Mouse (Mus musculus): ENCODE data around the gene Gm20683.
A peak's percentile ranks its signal among the peaks of the same experiment; 100 is the strongest.
"Not testable (repeated sequence)": the region's sequence is repeated elsewhere in the genome, so short reads cannot be mapped to it uniquely, and the experiment has no call there.

Gm20683 gene

DNA sequence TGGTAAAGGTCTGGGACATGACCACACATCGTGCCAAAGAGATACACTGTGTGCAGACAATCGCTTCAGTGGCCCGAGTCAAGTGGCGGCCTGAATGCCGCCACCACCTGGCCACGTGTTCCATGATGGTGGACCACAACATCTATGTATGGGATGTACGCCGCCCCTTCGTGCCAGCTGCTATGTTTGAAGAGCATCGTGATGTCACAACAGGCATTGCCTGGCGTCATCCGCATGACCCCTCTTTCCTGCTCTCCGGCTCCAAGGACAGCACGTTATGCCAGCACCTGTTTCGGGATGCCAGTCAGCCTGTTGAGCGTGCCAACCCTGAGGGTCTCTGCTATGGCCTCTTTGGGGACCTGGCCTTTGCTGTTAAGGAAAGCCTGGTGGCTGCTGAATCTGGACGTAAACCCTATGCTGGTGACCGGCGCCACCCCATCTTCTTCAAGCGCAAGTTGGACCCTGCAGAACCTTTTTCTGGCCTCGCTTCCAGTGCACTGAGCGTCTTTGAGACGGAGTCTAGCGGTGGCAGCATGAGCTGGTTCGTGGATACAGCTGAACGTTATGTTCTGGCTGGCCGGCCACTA lies 15.5 kb downstream of the Gm20683 start:
- DNase-seq: no peak

DNA sequence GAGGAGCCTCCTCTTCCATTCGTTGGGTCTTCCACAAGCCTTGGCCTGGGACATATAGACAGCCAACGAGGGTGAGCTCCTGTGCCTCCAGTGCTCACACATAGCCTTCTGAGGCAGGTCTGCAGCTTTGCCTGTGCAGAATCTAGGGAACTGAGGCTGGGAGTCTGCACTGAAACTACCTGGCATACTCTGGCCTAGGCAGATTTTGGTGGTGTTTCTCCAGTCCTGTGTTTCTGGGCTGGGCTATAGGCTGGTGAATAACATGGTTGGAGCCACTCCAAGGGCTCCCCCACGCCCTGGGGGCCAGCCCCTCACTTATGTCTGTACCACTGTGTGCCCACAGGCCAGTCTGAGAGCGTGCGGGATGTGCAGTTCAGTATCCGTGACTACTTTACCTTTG lies 16.3 kb downstream of the Gm20683 start:
- DNase-seq: no peak

DNA sequence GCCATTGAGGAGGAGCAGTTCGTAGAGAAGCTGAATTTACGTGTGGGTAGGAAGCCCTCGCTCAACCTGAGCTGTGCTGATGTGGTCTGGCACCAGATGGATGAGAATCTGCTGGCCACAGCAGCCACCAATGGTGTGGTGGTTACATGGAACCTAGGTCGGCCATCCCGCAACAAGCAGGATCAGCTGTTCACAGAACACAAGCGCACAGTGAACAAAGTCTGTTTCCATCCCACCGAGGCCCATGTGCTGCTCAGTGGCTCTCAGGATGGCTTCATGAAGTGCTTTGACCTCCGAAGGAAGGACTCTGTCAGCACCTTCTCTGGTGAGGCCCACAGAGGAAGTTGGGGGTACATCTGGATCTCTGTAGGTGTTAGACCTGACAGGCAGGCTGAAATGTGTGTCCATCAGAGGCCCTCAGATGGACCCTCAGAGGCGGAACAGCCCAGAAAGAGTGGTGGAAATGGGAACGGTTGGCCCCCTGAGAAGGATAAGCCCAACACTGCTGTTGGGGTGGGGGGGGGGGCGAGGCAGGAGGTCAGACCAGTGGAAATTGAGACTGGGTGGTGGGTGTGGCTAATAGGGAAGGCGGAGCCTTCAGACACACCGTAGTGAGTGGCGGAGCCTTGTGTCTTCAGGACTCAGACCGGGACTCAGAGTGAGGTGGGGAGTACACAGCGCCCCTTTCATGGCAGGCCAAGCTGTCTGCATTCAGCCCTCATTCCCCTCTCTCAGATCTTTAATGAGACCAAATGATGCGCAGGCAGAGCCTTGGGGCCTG lies 17.0 kb downstream of the Gm20683 start:
- DNase-seq: no peak

DNA sequence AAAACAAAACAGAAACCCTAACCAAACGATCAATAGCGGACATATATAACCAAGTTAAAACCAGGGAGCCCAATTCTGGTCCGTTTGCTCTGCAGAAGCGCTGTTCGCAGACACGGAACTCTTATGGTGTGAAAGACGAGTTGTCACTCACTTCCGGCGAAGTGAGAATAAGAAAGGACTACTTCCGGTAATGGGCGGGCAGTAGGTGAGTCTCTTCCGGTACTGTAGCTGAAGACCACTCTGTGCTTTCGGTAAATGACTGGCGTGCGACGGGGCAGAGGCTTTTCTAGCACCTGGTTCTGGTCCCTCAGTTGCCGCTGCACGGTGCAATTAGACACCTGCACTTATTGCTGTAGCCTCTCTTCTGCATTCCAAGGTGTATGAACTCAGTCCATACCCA lies 18.1 kb downstream of the Gm20683 start, which contains the start of gene Wdr24:
Gene Wdr24 (plus strand): TSS at position 176 of the 400 bp plus-strand sequence.
- peak; percentile 88 for DNase-seq

DNA sequence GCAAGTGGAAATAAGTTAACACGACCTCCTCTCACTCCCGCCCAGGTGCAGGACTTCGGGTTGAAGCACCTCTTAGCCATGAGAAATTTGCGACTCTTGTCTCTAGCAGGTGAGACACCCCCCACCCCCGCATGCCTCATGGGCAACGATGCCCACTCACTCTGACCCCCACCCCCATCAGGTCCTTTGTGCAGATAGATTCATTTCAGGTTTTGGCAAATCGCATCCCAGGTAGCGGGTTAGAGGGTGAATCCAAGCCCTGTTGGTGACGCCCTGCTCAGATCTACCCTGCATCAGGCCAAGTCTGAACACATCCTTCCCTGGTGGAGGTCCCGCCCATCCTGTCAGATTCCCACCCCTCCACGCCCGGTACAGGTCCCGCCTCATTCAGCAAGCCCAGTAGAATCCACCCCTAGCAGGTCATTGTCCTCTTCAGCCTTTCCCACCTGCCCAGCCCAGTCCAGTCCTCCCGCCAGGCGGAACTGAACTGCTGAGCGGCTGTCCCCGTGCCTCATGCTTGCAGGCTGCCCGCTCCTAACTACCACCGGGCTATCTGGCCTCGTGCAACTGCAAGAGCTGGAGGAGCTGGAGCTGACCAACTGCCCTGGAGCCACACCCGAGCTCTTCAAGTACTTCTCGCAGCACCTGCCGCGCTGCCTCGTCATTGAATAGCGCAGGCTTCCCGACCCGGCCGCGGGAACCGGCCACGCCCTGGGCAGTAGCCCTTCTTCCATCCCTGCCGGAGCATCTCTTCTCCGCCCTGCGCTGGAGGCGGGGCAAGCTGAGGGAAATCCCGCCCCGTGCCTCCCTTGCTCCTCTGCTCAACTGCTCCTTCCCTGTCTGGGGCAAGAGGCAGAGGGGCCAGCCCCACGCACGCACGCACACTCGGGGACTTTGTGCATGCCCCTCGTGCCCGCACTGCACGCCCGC lies 22.4 kb downstream of the Gm20683 start:
- DNase-seq: no peak

DNA sequence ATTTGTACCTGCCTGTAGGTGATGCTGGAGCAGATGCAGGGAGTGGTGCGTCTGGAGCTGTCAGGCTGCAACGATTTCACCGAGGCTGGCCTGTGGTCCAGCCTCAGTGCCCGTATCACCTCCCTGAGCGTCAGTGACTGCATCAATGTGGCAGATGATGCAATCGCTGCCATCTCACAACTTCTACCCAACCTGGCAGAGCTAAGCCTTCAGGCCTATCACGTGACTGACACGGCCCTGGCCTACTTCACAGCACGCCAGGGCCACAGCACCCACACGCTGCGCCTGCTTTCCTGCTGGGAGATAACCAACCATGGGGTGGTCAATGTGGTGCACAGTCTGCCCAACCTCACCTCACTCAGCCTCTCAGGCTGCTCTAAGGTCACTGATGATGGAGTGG lies 23.9 kb downstream of the Gm20683 start:
- no peak for DNase-seq

DNA sequence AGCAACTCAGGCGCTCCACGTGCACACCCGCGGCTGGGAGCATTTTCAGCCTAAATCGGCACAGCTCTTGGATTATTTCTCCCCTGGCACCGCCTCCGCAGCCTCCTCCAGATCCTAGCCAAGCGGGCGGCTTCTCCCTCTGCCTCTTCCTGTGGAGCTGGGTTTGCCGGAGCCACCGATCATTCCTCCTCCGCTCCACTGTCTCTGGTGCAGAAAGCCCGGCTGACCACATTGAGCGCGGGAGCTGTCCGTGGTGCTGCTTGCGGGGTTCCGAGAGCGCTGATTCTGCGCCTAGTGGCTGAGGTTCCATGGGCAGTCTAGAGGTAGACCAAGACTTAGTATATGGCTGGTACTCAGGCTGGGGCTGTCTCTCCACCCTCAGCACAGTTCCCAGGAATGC lies 28.1 kb downstream of the Gm20683 start:
- peak; percentile 68 for DNase-seq

DNA sequence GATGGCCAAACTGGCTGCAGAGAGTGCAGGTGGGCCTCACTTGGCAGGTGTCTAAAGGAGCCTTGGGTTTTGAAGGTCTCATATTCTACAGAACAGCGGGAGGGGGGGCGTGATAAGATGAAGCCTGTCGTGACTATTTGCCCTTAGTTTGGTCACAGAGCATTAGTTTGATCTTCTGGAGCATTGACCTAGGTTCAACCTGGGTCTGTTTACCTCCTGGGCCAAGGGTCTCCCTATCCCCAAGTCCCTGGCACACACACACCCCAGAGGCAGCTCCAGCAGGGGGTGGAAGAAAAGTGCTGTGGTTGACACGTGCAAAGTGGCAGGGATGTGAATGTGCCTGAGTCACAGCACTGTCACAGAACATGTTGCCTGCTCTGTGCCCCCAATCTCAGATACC lies 30.7 kb downstream of the Gm20683 start:
- peak; percentile 63 for DNase-seq

DNA sequence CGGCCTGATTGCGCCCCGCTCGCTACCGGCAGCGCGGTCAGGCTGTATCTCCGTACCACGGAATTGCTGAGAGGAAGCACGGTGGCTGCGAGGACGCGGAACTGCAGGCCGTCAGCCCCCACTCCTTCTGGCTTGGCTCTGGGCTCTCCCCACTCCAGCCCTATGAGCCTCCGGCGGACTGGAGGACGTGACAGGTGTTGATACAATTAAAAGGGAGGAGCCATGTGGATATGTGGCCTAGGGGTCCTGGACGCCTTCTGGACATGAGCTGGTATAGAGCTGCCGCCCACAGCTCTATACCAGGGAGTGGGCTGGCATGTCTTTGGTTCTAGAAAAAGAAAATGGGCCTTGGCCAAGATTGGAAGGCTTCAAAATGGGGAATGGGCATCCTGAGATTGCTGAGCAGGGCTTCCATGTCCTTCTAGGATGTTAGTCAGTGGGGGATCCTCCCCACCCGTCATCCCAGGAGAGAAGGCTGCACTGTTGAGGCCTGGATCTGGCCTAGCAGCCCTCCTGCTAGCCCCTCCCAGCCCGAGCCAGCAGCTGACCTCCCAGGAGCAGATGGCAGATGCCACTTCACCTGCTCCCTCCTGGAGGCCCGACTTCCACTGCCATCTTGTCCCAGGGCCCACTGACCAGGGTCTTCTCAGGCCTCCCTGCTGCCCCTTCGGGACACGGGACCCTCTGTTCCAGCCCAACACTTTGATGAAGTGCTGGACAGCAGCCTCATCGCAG lies 31.8 kb downstream of the Gm20683 start:
- peak; percentile 86 for DNase-seq

DNA sequence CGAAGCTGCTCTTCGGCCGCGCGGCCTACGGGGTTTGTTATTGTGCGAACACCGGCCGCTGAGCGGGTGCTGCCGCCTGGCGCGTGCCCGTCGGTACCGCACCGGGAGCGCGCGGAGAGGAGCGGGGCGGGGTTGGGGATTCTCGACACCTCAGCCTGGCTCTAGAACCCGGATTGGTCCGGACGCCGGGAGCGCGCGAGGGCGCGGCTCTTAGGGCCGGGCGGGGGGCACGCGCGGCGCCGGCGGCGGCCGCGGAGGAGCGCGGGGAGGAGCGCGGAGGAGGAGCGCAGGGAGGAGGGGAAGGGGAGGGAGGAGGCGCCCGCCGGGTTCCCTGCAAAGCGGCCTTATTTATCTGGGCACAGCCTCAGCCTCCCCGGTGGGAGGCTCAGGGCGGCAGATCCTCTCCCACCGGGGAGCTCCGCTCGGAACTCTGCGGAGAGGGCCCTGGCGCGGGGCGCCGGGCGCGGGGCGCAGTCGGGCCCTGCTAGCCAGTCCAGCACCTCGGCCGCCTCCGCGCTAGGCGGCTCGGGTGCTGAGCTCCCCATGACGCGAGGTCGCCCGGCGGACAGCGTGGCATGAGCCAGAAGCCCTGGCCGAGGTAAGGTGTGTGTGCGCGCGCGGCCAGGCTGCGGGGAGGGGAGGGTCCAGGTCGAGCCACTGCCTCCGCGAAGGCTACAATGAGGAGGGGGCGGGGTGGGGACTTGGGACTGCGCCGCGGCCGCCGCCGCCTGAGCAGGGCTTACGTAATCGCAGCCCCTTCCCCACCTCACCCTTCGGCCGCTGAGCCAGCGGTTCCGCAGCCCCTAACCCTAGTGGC lies 32.6 kb downstream of the Gm20683 start, which contains the start of gene Fbxl16:
Gene Fbxl16 (plus strand): TSS at position 297 of the 817 bp plus-strand sequence.
- DNase-seq: peak; percentile 96

DNA sequence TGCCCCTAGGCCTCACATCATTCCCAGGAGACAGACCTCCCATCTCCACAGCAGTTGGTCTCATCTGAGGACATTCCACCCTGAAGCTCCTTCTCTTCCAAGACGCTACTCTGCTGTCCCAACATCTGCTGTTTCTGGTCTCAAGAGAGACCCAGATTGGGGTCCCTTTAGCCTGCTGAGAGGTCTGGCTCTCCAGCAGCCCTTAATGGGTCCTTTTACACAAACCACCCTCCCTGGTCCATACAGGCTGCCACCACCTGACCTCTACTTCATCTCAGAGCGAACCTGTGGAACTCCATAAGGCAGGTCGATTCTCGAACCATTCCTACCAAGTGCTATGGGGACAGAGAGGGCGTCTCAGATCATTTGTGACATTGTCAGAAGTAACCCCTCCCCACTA lies 33.5 kb downstream of the Gm20683 start:
- DNase-seq: peak; percentile 65

DNA sequence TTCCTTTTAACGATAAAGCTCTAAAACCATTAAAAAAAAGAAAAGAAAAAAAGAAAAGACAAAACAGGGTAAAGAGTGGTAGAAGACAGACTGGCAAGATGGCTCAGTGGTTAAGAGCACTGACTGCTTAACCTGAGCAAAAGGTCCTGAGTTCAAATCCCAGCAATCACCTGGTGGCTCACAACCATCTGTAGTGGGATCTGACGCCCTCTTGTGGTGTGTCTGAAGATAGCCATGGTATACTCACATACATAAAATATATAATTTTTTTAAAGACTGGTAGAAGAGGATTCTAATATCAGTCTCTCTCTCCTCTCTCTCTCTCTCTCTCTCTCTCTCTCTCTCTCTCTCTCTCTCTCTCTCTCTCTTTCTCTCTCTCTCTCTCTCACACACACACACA lies 34.1 kb downstream of the Gm20683 start:
- DNase-seq: not testable (repeated sequence)

DNA sequence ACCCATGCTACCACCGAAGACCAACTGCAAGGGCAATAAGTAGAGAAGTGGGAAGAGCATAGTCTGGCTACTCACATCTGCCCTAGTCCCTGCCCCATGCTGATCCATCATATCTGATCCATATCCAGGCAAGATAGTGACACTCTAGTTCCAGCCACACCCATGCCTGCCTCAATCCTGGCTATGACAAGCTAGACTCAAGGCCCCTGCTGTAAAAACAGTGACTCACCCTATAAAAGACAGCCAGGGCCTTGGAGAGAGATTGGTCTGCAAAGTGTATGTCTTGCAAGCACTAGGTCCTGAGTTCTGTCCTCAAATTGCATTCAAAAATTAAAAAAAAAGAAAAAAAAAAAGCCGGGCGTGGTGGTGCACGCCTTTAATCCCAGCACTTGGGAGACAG lies 35.1 kb downstream of the Gm20683 start:
- no peak for DNase-seq

DNA sequence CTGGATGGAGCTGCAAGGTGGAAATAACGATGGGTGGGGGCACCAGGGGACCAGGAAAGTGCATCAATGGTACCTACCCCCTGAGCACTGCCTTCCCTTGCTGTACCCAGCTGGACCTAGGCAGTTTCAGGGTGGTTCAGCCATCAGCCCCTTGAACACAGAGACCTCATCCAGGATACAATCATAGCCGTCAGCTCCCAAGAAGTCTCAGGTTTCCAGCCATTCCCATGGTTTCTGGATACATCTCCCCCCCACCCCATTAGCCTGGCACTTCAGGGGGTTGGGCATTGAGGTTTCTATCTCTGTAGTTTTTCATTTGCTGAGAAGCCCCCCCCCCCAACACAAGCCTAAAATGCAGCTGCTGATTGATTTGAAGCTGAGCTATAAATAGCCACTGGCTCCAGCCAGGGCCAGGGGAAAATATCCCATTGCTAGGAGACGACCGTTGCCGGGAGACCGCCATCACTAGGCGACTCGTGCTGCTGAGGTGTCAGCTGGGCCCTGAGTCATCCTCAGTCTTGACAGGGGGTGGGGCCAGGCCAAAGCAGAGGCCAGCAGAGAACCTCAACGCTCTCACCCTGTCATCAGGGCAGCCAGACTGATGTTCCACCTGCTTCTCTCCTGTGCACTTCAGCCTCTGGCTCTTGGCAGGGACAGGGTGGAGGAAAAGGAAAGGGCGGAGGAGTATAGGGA lies 38.6 kb downstream of the Gm20683 start:
- no peak for DNase-seq

DNA sequence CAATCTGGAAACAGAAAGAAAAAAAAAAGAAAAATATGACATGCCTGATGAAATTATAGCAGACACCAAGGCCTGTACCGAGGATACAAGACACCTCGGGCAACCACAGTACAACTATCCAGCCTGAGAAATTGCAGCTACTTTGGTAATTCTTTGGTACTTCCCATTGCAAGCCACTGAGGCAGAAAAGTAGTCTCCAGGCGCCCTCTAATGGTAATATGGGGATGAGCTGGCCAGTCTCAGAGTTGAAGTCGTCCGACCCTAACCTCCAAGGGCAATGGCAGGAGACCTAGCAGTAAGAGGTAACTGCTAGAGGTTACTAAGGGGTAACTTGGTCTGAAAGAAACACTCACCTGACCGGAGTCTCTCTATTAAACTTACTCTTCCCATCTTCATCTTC lies 40.5 kb downstream of the Gm20683 start:
- DNase-seq: peak; percentile 86

DNA sequence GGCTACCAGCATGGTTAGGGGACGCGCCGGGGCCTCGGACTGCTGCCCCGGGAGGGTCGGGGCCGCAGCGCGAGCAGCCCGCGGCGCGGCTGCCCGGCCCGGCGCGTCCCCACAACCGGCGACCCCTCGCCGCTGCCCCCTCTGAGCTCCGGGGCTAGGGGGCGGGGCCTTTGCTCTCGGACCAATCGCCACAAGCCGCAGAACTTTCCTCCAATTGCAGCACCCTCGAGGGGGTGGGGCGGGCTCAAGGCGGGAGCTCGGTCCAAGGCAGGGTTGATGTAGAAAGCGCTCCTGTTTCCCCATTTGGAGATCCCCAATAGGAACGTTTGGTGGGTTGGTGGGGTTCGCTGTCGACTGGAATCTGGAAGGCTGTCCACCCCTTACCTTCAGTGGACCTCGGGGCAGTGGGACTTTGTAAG lies 44.6 kb downstream of the Gm20683 start, which contains the start of gene Metrn:
Gene Metrn (minus strand): TSS at position 186 of the 419 bp plus-strand sequence.
- DNase-seq: no peak

DNA sequence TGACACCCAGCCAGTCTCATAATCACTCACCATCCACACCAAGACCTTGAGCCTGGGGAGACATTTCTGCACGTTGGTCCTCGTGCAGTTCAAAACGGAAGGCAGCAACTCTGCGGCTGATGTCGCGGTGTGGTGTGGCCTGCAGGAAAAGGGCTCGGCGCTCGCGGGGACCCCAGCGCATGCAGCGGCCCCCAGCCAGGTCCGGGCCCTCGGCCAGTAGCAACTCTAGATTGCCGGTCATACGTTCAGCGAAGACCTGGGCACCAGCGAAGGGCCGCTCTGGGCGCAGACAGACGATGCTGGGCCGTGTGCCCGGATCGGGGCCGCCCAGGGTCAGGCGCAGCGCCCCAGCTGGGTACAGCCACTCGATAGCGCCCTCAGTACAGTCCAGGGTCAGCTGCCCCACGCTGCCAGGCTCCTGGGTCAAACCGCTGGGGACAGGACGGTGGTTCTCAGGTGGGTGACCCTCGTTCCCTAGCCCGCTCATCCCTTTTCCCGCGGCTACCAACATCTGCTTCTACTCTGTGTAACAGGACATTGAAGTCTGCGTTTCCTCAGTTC lies 45.3 kb downstream of the Gm20683 start:
- no peak for DNase-seq

DNA sequence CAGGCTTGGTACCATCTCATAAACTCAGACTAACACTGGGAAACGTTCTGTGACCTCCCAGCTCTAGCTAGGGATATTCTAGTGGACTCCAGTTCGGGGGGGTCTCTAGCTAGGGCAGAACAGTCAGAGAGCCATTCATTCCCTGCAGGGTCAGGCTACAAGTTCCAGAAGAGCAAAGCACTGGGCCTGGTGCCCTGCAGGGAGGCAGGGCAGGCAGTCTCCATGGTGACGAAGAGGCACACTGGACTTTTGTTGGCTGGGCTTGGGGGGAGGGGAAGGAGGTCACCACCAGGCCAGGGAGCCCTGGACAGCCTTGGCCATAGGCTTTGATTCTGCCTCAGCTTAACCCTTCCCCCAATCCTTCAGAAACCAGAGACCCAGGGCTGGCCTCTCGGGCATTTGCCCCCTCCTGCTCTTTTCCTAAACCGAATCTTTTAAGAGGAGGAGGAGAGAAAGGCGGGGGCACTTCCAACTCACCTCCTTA lies 45.9 kb downstream of the Gm20683 start, which contains the start of gene AC134908.4:
Gene AC134908.4 (minus strand): TSS at position 51 of the 484 bp plus-strand sequence.
- no peak for DNase-seq

DNA sequence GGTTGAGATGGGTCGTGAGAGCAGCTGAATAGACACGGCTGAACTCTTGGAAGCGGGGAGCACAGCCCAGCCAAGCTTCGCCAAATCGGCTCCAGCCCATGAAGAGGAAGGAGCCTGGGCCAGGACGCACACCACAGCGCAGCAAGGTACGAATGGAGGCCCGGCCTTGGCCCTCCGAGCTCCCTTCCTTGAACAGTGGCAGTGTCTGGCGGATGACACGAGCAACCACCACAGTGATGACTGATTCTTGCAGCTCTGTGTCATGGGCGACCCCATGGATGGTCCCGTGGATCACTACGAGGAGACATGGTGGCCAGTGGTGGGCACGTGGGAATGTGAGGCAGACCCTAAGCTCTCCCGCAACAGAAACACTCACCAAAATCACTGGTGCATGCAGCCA lies 46.6 kb downstream of the Gm20683 start:
- no peak for DNase-seq

DNA sequence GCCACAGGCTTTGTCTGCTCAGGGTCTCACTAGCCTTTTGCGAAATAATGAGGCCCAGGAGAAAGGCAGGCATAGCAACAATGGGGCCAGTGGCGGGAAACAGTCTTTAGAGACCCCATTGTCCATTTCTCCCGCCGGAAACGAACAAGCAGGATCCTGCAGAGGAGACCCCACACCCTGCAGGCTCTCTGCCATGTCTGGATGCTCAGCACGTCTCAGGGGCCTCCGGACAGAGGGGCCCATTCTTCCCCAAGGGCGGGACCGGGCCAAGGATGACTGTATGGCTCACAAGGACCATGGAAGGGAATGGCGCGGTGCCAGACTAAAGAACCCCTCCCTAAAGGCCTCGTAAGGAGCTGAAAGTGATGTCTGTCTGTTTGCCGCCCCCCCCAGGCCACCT lies 47.4 kb downstream of the Gm20683 start:
- no peak for DNase-seq
